Mouse (Mus musculus): ENCODE measurements around the gene Crb3. TPM values are rescaled to one million over a fixed set of nuclear protein-coding genes. Genes with fewer than 3 reads are reported as not detected.
A peak's percentile ranks its signal among the peaks of the same experiment; 100 is the strongest.

Gene Crb3
- polyA plus RNA-seq (2012; rRNA removed) = 5.5 and 6.6 TPM in 2 replicates
- 4.6 and 8.3 TPM in 2 replicates for polyA plus RNA-seq (2014; fragmentation: Nextera tagmentation; extraction: Ambion mirVana)

DNA sequence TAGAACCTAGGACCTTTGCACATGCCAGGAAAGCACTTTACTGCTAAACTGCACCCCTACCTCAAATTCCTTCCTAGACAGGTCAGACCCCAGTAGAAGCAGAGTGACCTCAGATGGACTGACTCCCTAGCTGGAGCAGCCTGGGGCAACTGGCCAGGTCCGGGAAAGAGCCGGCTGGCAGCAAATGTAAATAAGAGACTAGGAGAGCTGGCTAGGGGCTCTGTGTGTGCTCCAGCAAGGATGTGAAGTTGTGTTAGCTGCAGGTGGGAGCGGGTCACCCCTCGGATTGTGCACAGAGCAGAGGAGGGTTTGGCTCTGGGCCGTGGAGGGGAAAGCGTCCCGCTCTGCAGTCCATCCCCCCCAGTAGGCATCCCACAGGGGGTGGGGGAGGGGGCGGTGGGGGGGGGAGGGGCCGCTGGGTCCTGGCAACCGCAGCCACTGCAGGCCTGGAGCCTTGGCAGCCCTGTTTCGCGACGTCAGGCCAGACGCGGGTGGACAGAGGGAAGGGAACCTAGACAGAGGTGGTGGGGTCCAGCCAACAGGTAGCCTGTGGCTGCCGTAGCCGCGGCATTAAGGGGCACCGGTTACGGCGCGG lies at the start of gene Crb3:
TSS of gene Crb3 (plus strand) at position 215 of the 595 bp plus-strand sequence.
- Histone ChIP-seq H3K27me3 (ENCODE audit: control insufficient read depth, insufficient read depth, low read length) (peaks cover 27% of the 10 kb centered on the region), H3K4me1 (ENCODE audit: control insufficient read depth, insufficient read depth, low read length) (0 out of 2 replicates have a peak, but pooled peaks cover 10% of the 10 kb centered on the region), H3K9me3 (ENCODE audit: control insufficient read depth, low read length) (no peaks in the 10 kb centered on the region), H3K27ac (replicated peaks; ENCODE audit: low read depth, low read length) (no peak within 1 kb of the TSS), H3K4me3 (replicated peaks; ENCODE audit: low read length) (peak within 1 kb of the TSS; percentile 77), H3K9ac (ENCODE audit: low read depth, low read length, severe bottlenecking) (peak within 1 kb of the TSS; percentile 70), H3K4me2 (replicated peaks; ENCODE audit: low read depth, low read length, severe bottlenecking) (peak within 1 kb of the TSS; percentile 83), H3K36me3 (ENCODE audit: control insufficient read depth, insufficient read depth, low read length) (no peaks in the 10 kb centered on the region)
- DNase-seq (ENCODE audit: low spot score) (no peak), ATAC-seq (ENCODE audit: low FRiP score, low read depth) (no peak)
- TF ChIP-seq POLR2A (IDR thresholded peaks at IDR 0.05; ENCODE audit: borderline replicate concordance, extremely low read depth, insufficient read depth, insufficient read length) = no peak
- WGBS = 2% methylated on average over 3 of the region's 22 CpGs

DNA sequence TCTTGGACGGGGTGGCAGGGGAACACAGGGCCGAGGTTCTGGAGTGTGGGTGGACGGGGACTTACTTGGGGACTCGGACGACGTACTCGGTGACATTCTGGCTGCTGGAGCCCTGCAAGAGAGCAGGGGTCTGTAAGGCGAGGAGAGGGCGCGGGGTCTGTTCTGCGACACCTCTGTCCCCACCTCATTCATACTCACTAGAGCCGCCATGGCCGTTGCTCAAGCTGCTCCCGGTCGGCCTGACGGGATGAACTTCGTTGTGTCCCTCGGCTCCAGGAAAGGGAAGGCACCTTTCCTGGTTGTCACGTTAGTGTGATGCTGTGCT lies 48.0 kb upstream of the Crb3 start:
- ATAC-seq (ENCODE audit: low FRiP score, low read depth) = peak; percentile 38
- Histone ChIP-seq H3K4me1 (ENCODE audit: control insufficient read depth, insufficient read depth, low read length) (peaks cover 7% of the 10 kb centered on the region), H3K9ac (ENCODE audit: low read depth, low read length, severe bottlenecking) (peak overlapping the region; percentile 75), H3K9me3 (ENCODE audit: control insufficient read depth, low read length) (no peaks in the 10 kb centered on the region), H3K36me3 (ENCODE audit: control insufficient read depth, insufficient read depth, low read length) (peaks cover 30% of the 10 kb centered on the region), H3K27me3 (ENCODE audit: control insufficient read depth, insufficient read depth, low read length) (no peaks in the 10 kb centered on the region), H3K4me2 (replicated peaks; ENCODE audit: low read depth, low read length, severe bottlenecking) (peak overlapping the region; percentile 83), H3K27ac (replicated peaks; ENCODE audit: low read depth, low read length) (0 out of 2 replicates have a peak overlapping the region, but pooled peaks have one; percentile 33), H3K4me3 (replicated peaks; ENCODE audit: low read length) (peak overlapping the region; percentile 75)
- no peak for TF ChIP-seq POLR2A (IDR thresholded peaks at IDR 0.05; ENCODE audit: borderline replicate concordance, extremely low read depth, insufficient read depth, insufficient read length)
- DNase-seq (ENCODE audit: low spot score) = no peak
- WGBS = 1% methylated on average over 19 of the region's 19 CpGs

- ATAC-seq (ENCODE audit: low FRiP score, low read depth) (peak; percentile 94), DNase-seq (ENCODE audit: low spot score) (peak; percentile 98)
- peak within 1 kb of the TSS; percentile 83 for H3K4me2 ChIP-seq (replicated peaks; ENCODE audit: low read depth, low read length, severe bottlenecking)
- H3K27ac ChIP-seq (replicated peaks; ENCODE audit: low read depth, low read length) = peak within 1 kb of the TSS; percentile 91
- H3K27me3 ChIP-seq (ENCODE audit: control insufficient read depth, insufficient read depth, low read length) = no peaks in the 10 kb centered on the region
- H3K36me3 ChIP-seq (ENCODE audit: control insufficient read depth, insufficient read depth, low read length) = peaks cover 25% of the 10 kb centered on the region
- H3K9ac ChIP-seq (ENCODE audit: low read depth, low read length, severe bottlenecking) = peak within 1 kb of the TSS; percentile 75
- H3K4me3 ChIP-seq (replicated peaks; ENCODE audit: low read length) = peak within 1 kb of the TSS; percentile 75
- TF ChIP-seq POLR2A (IDR thresholded peaks at IDR 0.05; ENCODE audit: borderline replicate concordance, extremely low read depth, insufficient read depth, insufficient read length) = peak; percentile 100; the same call in 1 of the 2 replicates
- no peaks in the 10 kb centered on the region for H3K9me3 ChIP-seq (ENCODE audit: control insufficient read depth, low read length)
- under 1% methylated on average over 51 of the region's 51 CpGs for WGBS
- H3K4me1 ChIP-seq (ENCODE audit: control insufficient read depth, insufficient read depth, low read length) = peaks cover 7% of the 10 kb centered on the region
Observed at GRCm38 (mm10) chr17:57011236-57012141, 47.4 kb upstream of the Crb3 start, which contains the start of the genes Gtf2f1 and Gm17949. Gene Gtf2f1 (minus strand): TSS chr17:57011288. Gene Gm17949 (plus strand): TSS chr17:57011469.

GRCm38 (mm10) chr17:57012245-57012795 lies 46.6 kb upstream of the Crb3 start:
- H3K4me2 ChIP-seq (replicated peaks; ENCODE audit: low read depth, low read length, severe bottlenecking) = peak overlapping the region; percentile 79
- H3K4me1 ChIP-seq (ENCODE audit: control insufficient read depth, insufficient read depth, low read length) = peaks cover 7% of the 10 kb centered on the region
- TF ChIP-seq POLR2A (IDR thresholded peaks at IDR 0.05; ENCODE audit: borderline replicate concordance, extremely low read depth, insufficient read depth, insufficient read length) = no peak
- ATAC-seq (ENCODE audit: low FRiP score, low read depth) (no peak), DNase-seq (ENCODE audit: low spot score) (no peak)
- H3K27ac ChIP-seq (replicated peaks; ENCODE audit: low read depth, low read length) = peak overlapping the region; percentile 91
- H3K9me3 ChIP-seq (ENCODE audit: control insufficient read depth, low read length) = no peaks in the 10 kb centered on the region
- H3K4me3 ChIP-seq (replicated peaks; ENCODE audit: low read length) = peak overlapping the region; percentile 75
- WGBS = 80% methylated on average over 13 of the region's 13 CpGs
- no peaks in the 10 kb centered on the region for H3K27me3 ChIP-seq (ENCODE audit: control insufficient read depth, insufficient read depth, low read length)
- H3K9ac ChIP-seq (ENCODE audit: low read depth, low read length, severe bottlenecking) = no peak overlapping the region
- H3K36me3 ChIP-seq (ENCODE audit: control insufficient read depth, insufficient read depth, low read length) = peaks cover 16% of the 10 kb centered on the region

DNA sequence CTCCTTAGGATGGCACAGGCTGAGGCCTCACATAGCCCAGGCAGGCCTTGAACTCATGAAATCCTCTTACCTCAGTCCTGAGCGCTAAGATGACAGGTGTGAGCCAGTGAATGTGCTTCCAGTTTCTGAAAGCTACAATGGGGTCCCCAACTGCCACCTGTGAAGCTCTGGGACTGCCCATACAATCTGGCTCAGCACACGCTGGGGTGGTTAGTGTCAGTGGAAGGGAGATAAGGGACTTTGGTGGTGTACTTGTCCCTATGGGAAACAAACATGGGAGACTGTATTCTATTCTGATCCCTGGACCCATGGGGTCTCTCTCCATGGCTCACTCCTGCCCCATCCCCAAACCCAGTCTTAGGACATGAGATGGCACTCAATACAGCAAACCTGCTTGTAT lies 39.2 kb upstream of the Crb3 start:
- WGBS = 89% methylated on average over 2 of the region's 2 CpGs
- no peaks in the 10 kb centered on the region for H3K27me3 ChIP-seq (ENCODE audit: control insufficient read depth, insufficient read depth, low read length)
- ATAC-seq (ENCODE audit: low FRiP score, low read depth) (no peak), DNase-seq (ENCODE audit: low spot score) (no peak)
- no peak overlapping the region for H3K9ac ChIP-seq (ENCODE audit: low read depth, low read length, severe bottlenecking)
- H3K9me3 ChIP-seq (ENCODE audit: control insufficient read depth, low read length) = no peaks in the 10 kb centered on the region
- no peak overlapping the region for H3K4me3 ChIP-seq (replicated peaks; ENCODE audit: low read length)
- no peak overlapping the region for H3K4me2 ChIP-seq (replicated peaks; ENCODE audit: low read depth, low read length, severe bottlenecking)
- H3K36me3 ChIP-seq (ENCODE audit: control insufficient read depth, insufficient read depth, low read length) = peaks cover 46% of the 10 kb centered on the region
- no peaks in the 10 kb centered on the region for H3K4me1 ChIP-seq (ENCODE audit: control insufficient read depth, insufficient read depth, low read length)
- no peak for TF ChIP-seq POLR2A (IDR thresholded peaks at IDR 0.05; ENCODE audit: borderline replicate concordance, extremely low read depth, insufficient read depth, insufficient read length)
- no peak overlapping the region for H3K27ac ChIP-seq (replicated peaks; ENCODE audit: low read depth, low read length)

All from limb, embryonic 14.5 days (tissue).